ENCODE assay signal across 28 mouse cellular contexts in genomic region chr14:106489074-106489473, GRCm38 (mm10).
"Had no signal": no experiment of that assay in that cellular context is flagged by ENCODE, and none has a peak within 500 bp of the region (broad histone marks: within the 10 kb centered on the region; RNA-seq: fewer than 3 reads in every experiment).

No protein-coding gene starts in this region.

- H3K4me3 ChIP-seq: embryonic facial prominence, embryonic 10.5 days; embryonic facial prominence, embryonic 12.5 days; embryonic facial prominence, embryonic 13.5 days; embryonic facial prominence, embryonic 15.5 days; erythroblast, embryonic 14.5 days; forebrain, embryonic 10.5 days; forebrain, embryonic 12.5 days; forebrain, embryonic 13.5 days; forebrain, embryonic 15.5 days; gastrocnemius, adult 2 months had no signal

- ATAC-seq: forebrain, embryonic 13.5 days; forebrain, embryonic 14.5 days; forebrain, embryonic 15.5 days; forebrain, embryonic 16.5 days; forebrain, postnatal 0 days had no signal

- H3K27me3 ChIP-seq: embryonic facial prominence, embryonic 12.5 days; embryonic facial prominence, embryonic 13.5 days; embryonic facial prominence, embryonic 15.5 days; forebrain, embryonic 12.5 days; forebrain, embryonic 13.5 days; forebrain, embryonic 15.5 days had no signal

- H3K4me1 ChIP-seq: embryonic facial prominence, embryonic 10.5 days; embryonic facial prominence, embryonic 12.5 days; embryonic facial prominence, embryonic 13.5 days; embryonic facial prominence, embryonic 15.5 days; forebrain, embryonic 10.5 days; forebrain, embryonic 12.5 days; forebrain, embryonic 13.5 days; forebrain, embryonic 15.5 days had no signal

- H3K36me3 ChIP-seq: embryonic facial prominence, embryonic 10.5 days; embryonic facial prominence, embryonic 12.5 days; embryonic facial prominence, embryonic 13.5 days; embryonic facial prominence, embryonic 15.5 days; forebrain, embryonic 10.5 days; forebrain, embryonic 12.5 days; forebrain, embryonic 15.5 days had no signal

- H3K9ac ChIP-seq: embryonic facial prominence, embryonic 12.5 days; embryonic facial prominence, embryonic 13.5 days; embryonic facial prominence, embryonic 15.5 days; forebrain, embryonic 12.5 days; forebrain, embryonic 13.5 days; forebrain, embryonic 15.5 days; forebrain, postnatal 0 days had no signal

- H3K4me2 ChIP-seq: embryonic facial prominence, embryonic 12.5 days; embryonic facial prominence, embryonic 13.5 days; embryonic facial prominence, embryonic 15.5 days; forebrain, embryonic 12.5 days; forebrain, embryonic 13.5 days; forebrain, embryonic 15.5 days had no signal

- DNase-seq: cerebellum, adult 2 months; cerebellum, adult 8-10 months; cerebellum, adult 9-10 months; cerebellum, adult 9-11 months; cerebellum, postnatal 10 days; cerebellum, postnatal 14 days; cerebellum, postnatal 25 days; cerebellum, postnatal 36 days; embryo, embryonic 11 days; forebrain, postnatal 0 days; gastrocnemius, adult 2 months; gastrocnemius, postnatal 10 days; gastrocnemius, postnatal 14 days; gastrocnemius, postnatal 25 days; gastrocnemius, postnatal 36 days; heart, adult 11 months; heart, adult 18-20 months had no signal

- H3K9me3 ChIP-seq: embryonic facial prominence, embryonic 10.5 days; embryonic facial prominence, embryonic 12.5 days; embryonic facial prominence, embryonic 13.5 days; embryonic facial prominence, embryonic 15.5 days; forebrain, embryonic 10.5 days; forebrain, embryonic 12.5 days; forebrain, embryonic 13.5 days; forebrain, embryonic 15.5 days had no signal

- H3K27ac ChIP-seq: embryonic facial prominence, embryonic 10.5 days; embryonic facial prominence, embryonic 12.5 days; embryonic facial prominence, embryonic 13.5 days; embryonic facial prominence, embryonic 15.5 days; forebrain, embryonic 10.5 days; forebrain, embryonic 12.5 days; forebrain, embryonic 13.5 days; forebrain, embryonic 15.5 days; gastrocnemius, adult 2 months had no signal
